Mouse (Mus musculus) natural killer cell, adult 2 months (primary cell): ENCODE data around the gene Krt81.

Experiments
- DNase-seq, 2 experiments: peaks; one replicate each; pipeline ENCODE4 v3.0.0; 2022; ENCODE audit warnings: low spot score in 2 of 2

Krt81 gene

GRCm38 (mm10) chr15:101463651-101464050, at the start of gene Krt81:
Gene Krt81, minus strand, starts transcription at chr15:101463751.
- no peak for DNase-seq

- no peak for DNase-seq
These were observed 44.7 kb upstream of the Krt81 start for GRCm38 (mm10) chr15:101508247-101508646.

- no peak for DNase-seq
These were observed 43.6 kb upstream of the Krt81 start for GRCm38 (mm10) chr15:101506896-101507758.

- no peak for DNase-seq
These were observed 33.6 kb upstream of the Krt81 start for GRCm38 (mm10) chr15:101497181-101497580.

GRCm38 (mm10) chr15:101495266-101495665, 31.7 kb upstream of the Krt81 start:
- DNase-seq, result no peak

GRCm38 (mm10) chr15:101494203-101494602, 30.7 kb upstream of the Krt81 start:
- DNase-seq, result no peak

- no peak for DNase-seq
These were observed 30.2 kb upstream of the Krt81 start for GRCm38 (mm10) chr15:101493713-101494112.

- no peak for DNase-seq
These were observed 29.2 kb upstream of the Krt81 start for GRCm38 (mm10) chr15:101492718-101493117.

- no peak for DNase-seq
These were observed 27.9 kb upstream of the Krt81 start, which contains the start of gene Krt83 for GRCm38 (mm10) chr15:101491431-101491830. Gene Krt83, minus strand, starts transcription at chr15:101491512.

GRCm38 (mm10) chr15:101485911-101486635, 22.5 kb upstream of the Krt81 start:
- DNase-seq, result peak; percentile 58 to 66

GRCm38 (mm10) chr15:101484939-101485338, 21.4 kb upstream of the Krt81 start:
- DNase-seq, result no peak

GRCm38 (mm10) chr15:101483646-101484045, 20.1 kb upstream of the Krt81 start:
- no peak for DNase-seq

- no peak for DNase-seq
These were observed 18.5 kb upstream of the Krt81 start for GRCm38 (mm10) chr15:101482056-101482455.

- no peak for DNase-seq
These were observed 16.1 kb upstream of the Krt81 start for GRCm38 (mm10) chr15:101479666-101480060.

GRCm38 (mm10) chr15:101479007-101479665, 15.6 kb upstream of the Krt81 start:
- DNase-seq, result peak; percentile 59 to 60

- DNase-seq, result no peak
These were observed 9.5 kb upstream of the Krt81 start, which contains the start of gene Krt86 for GRCm38 (mm10) chr15:101472952-101473528. Gene Krt86, plus strand, starts transcription at chr15:101473478.

- peak; percentile 56 to 73 for DNase-seq
These were observed 5.5 kb upstream of the Krt81 start for GRCm38 (mm10) chr15:101469093-101469492.

GRCm38 (mm10) chr15:101459283-101459682, 4.3 kb downstream of the Krt81 start:
- no peak for DNase-seq

- DNase-seq, result no peak
These were observed 5.1 kb downstream of the Krt81 start for GRCm38 (mm10) chr15:101458361-101458930.

GRCm38 (mm10) chr15:101455891-101456290, 7.7 kb downstream of the Krt81 start:
- no peak for DNase-seq

GRCm38 (mm10) chr15:101455292-101455691, 8.3 kb downstream of the Krt81 start:
- no peak for DNase-seq
